Mouse (Mus musculus): ENCODE measurements around the gene Arhgap21. TPM values are rescaled to one million over a fixed set of nuclear protein-coding genes. Genes with fewer than 3 reads are reported as not detected.
A peak's percentile ranks its signal among the peaks of the same experiment; 100 is the strongest.
"Not testable (repeated sequence)": the region's sequence is repeated elsewhere in the genome, so short reads cannot be mapped to it uniquely, and the experiment has no call there.

Arhgap21 gene
- polyA plus RNA-seq, 1 experiment = 11.2 TPM

- Histone ChIP-seq H3K4me3 (replicated peaks) (no peak overlapping the region), H3K36me3 (replicated peaks; ENCODE audit: low read length) (peaks cover 13% of the 10 kb centered on the region), H3K27me3 (replicated peaks) (no peaks in the 10 kb centered on the region), H3K4me1 (peaks cover 84% of the 10 kb centered on the region), H3K9me3 (no peaks in the 10 kb centered on the region)
- TF ChIP-seq FLI1 (IDR thresholded peaks at IDR 0.05; ENCODE audit: low read length) = no peak
- no peak for TF ChIP-seq GATA1 (IDR thresholded peaks at IDR 0.05; ENCODE audit: borderline replicate concordance, low read length)
These were observed 23.1 kb downstream of the Arhgap21 start for GRCm38 (mm10) chr2:20945596-20945995.

GRCm38 (mm10) chr2:20943730-20944454 lies 24.8 kb downstream of the Arhgap21 start:
- no peak for TF ChIP-seq FLI1 (IDR thresholded peaks at IDR 0.05; ENCODE audit: low read length)
- no peak for TF ChIP-seq GATA1 (IDR thresholded peaks at IDR 0.05; ENCODE audit: borderline replicate concordance, low read length)
- peaks cover 13% of the 10 kb centered on the region for H3K36me3 ChIP-seq (replicated peaks; ENCODE audit: low read length)
- H3K9me3 ChIP-seq = no peaks in the 10 kb centered on the region
- H3K27me3 ChIP-seq (replicated peaks) = no peaks in the 10 kb centered on the region
- H3K4me1 ChIP-seq = peaks cover 82% of the 10 kb centered on the region
- no peak overlapping the region for H3K4me3 ChIP-seq (replicated peaks)

GRCm38 (mm10) chr2:20943222-20943621 lies 25.5 kb downstream of the Arhgap21 start:
- no peaks in the 10 kb centered on the region for H3K27me3 ChIP-seq (replicated peaks)
- H3K4me1 ChIP-seq = peaks cover 86% of the 10 kb centered on the region
- H3K36me3 ChIP-seq (replicated peaks; ENCODE audit: low read length) = peaks cover 18% of the 10 kb centered on the region
- TF ChIP-seq FLI1 (IDR thresholded peaks at IDR 0.05; ENCODE audit: low read length) (no peak), GATA1 (IDR thresholded peaks at IDR 0.05; ENCODE audit: borderline replicate concordance, low read length) (no peak)
- H3K4me3 ChIP-seq (replicated peaks) = peak overlapping the region; percentile 76
- no peaks in the 10 kb centered on the region for H3K9me3 ChIP-seq

GRCm38 (mm10) chr2:20942434-20943198 lies 26.1 kb downstream of the Arhgap21 start:
- Histone ChIP-seq H3K27me3 (replicated peaks) (no peaks in the 10 kb centered on the region), H3K4me3 (replicated peaks) (peak overlapping the region; percentile 76), H3K4me1 (peaks cover 91% of the 10 kb centered on the region), H3K36me3 (replicated peaks; ENCODE audit: low read length) (peaks cover 24% of the 10 kb centered on the region), H3K9me3 (no peaks in the 10 kb centered on the region)
- no peak for TF ChIP-seq FLI1 (IDR thresholded peaks at IDR 0.05; ENCODE audit: low read length)
- no peak for TF ChIP-seq GATA1 (IDR thresholded peaks at IDR 0.05; ENCODE audit: borderline replicate concordance, low read length)

- no peaks in the 10 kb centered on the region for H3K9me3 ChIP-seq
- H3K36me3 ChIP-seq (replicated peaks; ENCODE audit: low read length) = peaks cover 36% of the 10 kb centered on the region
- no peaks in the 10 kb centered on the region for H3K27me3 ChIP-seq (replicated peaks)
- H3K4me1 ChIP-seq = peaks cover 89% of the 10 kb centered on the region
- H3K4me3 ChIP-seq (replicated peaks) = no peak overlapping the region
- no peak for TF ChIP-seq GATA1 (IDR thresholded peaks at IDR 0.05; ENCODE audit: borderline replicate concordance, low read length)
- TF ChIP-seq FLI1 (IDR thresholded peaks at IDR 0.05; ENCODE audit: low read length) = no peak
These were observed 27.6 kb downstream of the Arhgap21 start for GRCm38 (mm10) chr2:20941105-20941504.

- H3K36me3 ChIP-seq (replicated peaks; ENCODE audit: low read length) = peaks cover 23% of the 10 kb centered on the region
- no peaks in the 10 kb centered on the region for H3K27me3 ChIP-seq (replicated peaks)
- TF ChIP-seq FLI1 (IDR thresholded peaks at IDR 0.05; ENCODE audit: low read length) (no peak), GATA1 (IDR thresholded peaks at IDR 0.05; ENCODE audit: borderline replicate concordance, low read length) (no peak)
- H3K9me3 ChIP-seq = no peaks in the 10 kb centered on the region
- peaks cover 78% of the 10 kb centered on the region for H3K4me1 ChIP-seq
- H3K4me3 ChIP-seq (replicated peaks) = no peak overlapping the region
These were observed 29.3 kb downstream of the Arhgap21 start for GRCm38 (mm10) chr2:20939367-20939766.

- TF ChIP-seq GATA1 (IDR thresholded peaks at IDR 0.05; ENCODE audit: borderline replicate concordance, low read length) (no peak), FLI1 (IDR thresholded peaks at IDR 0.05; ENCODE audit: low read length) (no peak)
- H3K4me1 ChIP-seq = peaks cover 65% of the 10 kb centered on the region
These were observed 32.0 kb downstream of the Arhgap21 start for GRCm38 (mm10) chr2:20936609-20937221.

GRCm38 (mm10) chr2:20934406-20934805 lies 34.3 kb downstream of the Arhgap21 start:
- TF ChIP-seq FLI1 (IDR thresholded peaks at IDR 0.05; ENCODE audit: low read length) = no peak
- no peak for TF ChIP-seq GATA1 (IDR thresholded peaks at IDR 0.05; ENCODE audit: borderline replicate concordance, low read length)
- Histone ChIP-seq H3K4me1 (peaks cover 58% of the 10 kb centered on the region), H3K4me3 (replicated peaks) (no peak overlapping the region), H3K36me3 (replicated peaks; ENCODE audit: low read length) (peaks cover 42% of the 10 kb centered on the region), H3K9me3 (peaks cover 1% of the 10 kb centered on the region; the same call in 1 of the 2 replicates), H3K27me3 (replicated peaks) (no peaks in the 10 kb centered on the region)

More at GRCm38 (mm10) chr2:20936609-20937221, 32.0 kb downstream of the Arhgap21 start:
- peaks cover 31% of the 10 kb centered on the region for H3K36me3 ChIP-seq (replicated peaks; ENCODE audit: low read length)
- no peak overlapping the region for H3K4me3 ChIP-seq (replicated peaks)
- no peaks in the 10 kb centered on the region for H3K27me3 ChIP-seq (replicated peaks)
- no peaks in the 10 kb centered on the region for H3K9me3 ChIP-seq

- Histone ChIP-seq H3K9me3 (peaks cover 3% of the 10 kb centered on the region; the same call in 1 of the 2 replicates), H3K27me3 (replicated peaks) (no peaks in the 10 kb centered on the region), H3K4me3 (replicated peaks) (peak overlapping the region; percentile 35), H3K36me3 (replicated peaks; ENCODE audit: low read length) (peaks cover 38% of the 10 kb centered on the region), H3K4me1 (peaks cover 49% of the 10 kb centered on the region)
- TF ChIP-seq GATA1 (IDR thresholded peaks at IDR 0.05; ENCODE audit: borderline replicate concordance, low read length) (no peak), FLI1 (IDR thresholded peaks at IDR 0.05; ENCODE audit: low read length) (no peak)
These were observed 35.9 kb downstream of the Arhgap21 start for GRCm38 (mm10) chr2:20932748-20933313.

- Histone ChIP-seq H3K36me3 (replicated peaks; ENCODE audit: low read length) (peaks cover 31% of the 10 kb centered on the region), H3K4me1 (peaks cover 50% of the 10 kb centered on the region)
- not testable (repeated sequence) for H3K9me3 ChIP-seq; H3K27me3 ChIP-seq (replicated peaks); H3K4me3 ChIP-seq (replicated peaks)
These were observed 36.9 kb downstream of the Arhgap21 start for GRCm38 (mm10) chr2:20931761-20932160.

Data from megakaryocyte, embryonic 14.5 days (primary cell).